Mouse (Mus musculus) cerebellum, adult 2 months (tissue): ENCODE data around the gene Rps16.

ENCODE experiments used
- CTCF ChIP-seq: fragments of 200-500 bp; IDR thresholded peaks from 2 replicates; pipeline ENCODE4 v1.5.1; 2011; ENCODE audit warnings: low read depth, mild to moderate bottlenecking, control low read depth, low read length, moderate library complexity, borderline replicate concordance; ENCODE audit not compliant: insufficient read depth
- POLR2A ChIP-seq: fragments of 200-500 bp; IDR thresholded peaks from 2 replicates; pipeline ENCODE4 v1.6.1; 2011; ENCODE audit warnings: low read length, control low read depth, borderline replicate concordance; ENCODE audit not compliant: insufficient read depth

GRCm38 (mm10) chr7:28361647-28362341 is 11.3 kb downstream of the Rps16 start:
- TF ChIP-seq CTCF (no peak), POLR2A (no peak)
